Mouse (Mus musculus) liver, embryonic 14.5 days (tissue): ENCODE results near the gene Itga2.

ENCODE experiments used
- CTCF ChIP-seq: IDR thresholded peaks from 2 replicates; pipeline ENCODE4 v1.5.1; 2016; ENCODE audit warnings: antibody characterized with exemption, low read depth, control low read depth
- EP300 ChIP-seq: IDR thresholded peaks from 2 replicates; pipeline ENCODE4 v1.6.1; 2016; ENCODE audit warnings: antibody characterized with exemption, low read depth

DNA sequence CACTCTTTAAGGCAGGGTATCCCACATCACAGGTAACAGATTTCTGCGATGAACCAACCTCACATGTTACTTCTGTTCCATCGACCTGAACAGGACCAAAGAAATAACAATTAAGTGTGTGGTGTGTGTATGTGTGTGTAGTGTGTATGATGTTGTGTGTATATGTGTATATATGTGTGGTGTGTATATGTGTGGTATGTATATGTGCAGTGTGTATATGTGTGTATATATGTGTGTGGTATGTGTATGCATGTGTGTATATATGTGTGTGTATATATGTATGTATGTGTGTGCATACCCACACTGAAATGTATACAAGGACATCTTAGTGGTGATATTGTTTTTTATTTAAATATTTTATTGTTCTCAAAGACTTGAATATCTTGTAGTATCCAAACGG is 77.5 kb downstream of the Itga2 start:
- no peak for TF ChIP-seq CTCF
- no peak for TF ChIP-seq EP300
